Mouse (Mus musculus) small intestine, adult 2 months (tissue): ENCODE measurements at regions not wholly inside any gene's neighbourhood (a gene's known extent, or its start where the extent isn't known, plus 50 kb on each side); places are given as distances from the start of the nearest gene placed in this dataset.

ENCODE experiments used
- H3K27ac ChIP-seq: fragments of 200-500 bp; 2 replicates; pipeline ENCODE4 v1.5.1; 2012; ENCODE audit warnings: low read depth, low read length, control low read depth, inconsistent platforms; ENCODE audit not compliant: insufficient read depth
- H3K27me3 ChIP-seq: fragments of 200-500 bp; 2 replicates; pipeline ENCODE4 v1.6.1; 2012; ENCODE audit warnings: mild to moderate bottlenecking, moderate library complexity, low read length, inconsistent platforms; ENCODE audit not compliant: control insufficient read depth, insufficient read depth
- H3K36me3 ChIP-seq: fragments of 200-500 bp; 2 replicates; pipeline ENCODE4 v1.6.1; 2012; ENCODE audit warnings: mild to moderate bottlenecking, low read length, control low read depth, inconsistent platforms; ENCODE audit not compliant: control insufficient read depth, insufficient read depth
- H3K4me1 ChIP-seq: fragments of 200-500 bp; 2 replicates; pipeline ENCODE4 v1.6.1; 2012; ENCODE audit warnings: low read length, inconsistent platforms, mixed read lengths; ENCODE audit not compliant: control insufficient read depth, insufficient read depth, insufficient read length
- H3K4me3 ChIP-seq: fragments of 200-500 bp; 2 replicates; pipeline ENCODE4 v1.5.1; 2012; ENCODE audit warnings: low read depth, mild to moderate bottlenecking, control low read depth, inconsistent platforms, low read length, moderate library complexity
- CTCF ChIP-seq: fragments of 200-500 bp; IDR thresholded peaks from 2 replicates; pipeline ENCODE4 v1.5.1; 2012; ENCODE audit warnings: low read depth, mild to moderate bottlenecking, control low read depth, inconsistent platforms, low read length, moderate library complexity, mixed read lengths; ENCODE audit not compliant: insufficient replicate concordance, insufficient read length; ENCODE audit errors: extremely low read depth
- POLR2A ChIP-seq: fragments of 200-500 bp; IDR thresholded peaks from 2 replicates; pipeline ENCODE4 v1.6.1; 2012; ENCODE audit warnings: low read depth, mild to moderate bottlenecking, control low read depth, inconsistent platforms, low read length, moderate library complexity
- WGBS: fragments of 180-500 bp; shearing (Covaris S2); methylation state at CpG from one replicate; pipeline ENCODE4 v1.1.7; 2018; 5-methylcytosine and 5-hydroxymethylcytosine counted together

DNA sequence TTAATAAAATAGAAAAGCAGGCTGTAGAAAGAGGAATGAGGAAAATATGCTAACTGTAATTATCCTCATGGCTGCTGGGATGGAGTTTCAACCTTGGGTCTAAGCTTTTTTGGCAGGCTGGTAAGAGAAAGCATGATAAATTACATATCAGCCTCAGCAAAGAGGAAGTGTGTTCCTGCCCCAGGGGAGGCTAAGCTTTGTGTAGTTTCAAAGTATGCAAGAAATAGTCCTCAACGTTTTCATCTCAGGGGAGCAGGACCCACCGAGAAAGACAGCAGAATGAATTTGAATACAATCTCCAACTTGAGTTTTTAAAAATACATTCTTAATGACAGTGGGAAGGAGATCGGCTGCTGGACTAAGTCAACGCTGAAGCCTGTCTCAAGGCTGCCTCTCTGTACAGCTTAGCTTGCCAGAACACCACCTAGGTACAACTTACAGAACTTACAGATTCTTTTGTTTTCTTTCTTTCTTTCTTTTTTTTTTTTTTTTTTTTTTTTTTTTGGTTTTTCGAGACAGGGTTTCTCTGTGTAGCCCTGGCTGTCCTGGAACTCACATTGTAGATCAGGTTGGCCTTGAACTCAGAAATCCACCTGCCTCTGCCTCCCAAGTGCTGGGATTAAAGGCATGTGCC lies 61.3 kb upstream of the Tbc1d5 start:
- no peak for TF ChIP-seq CTCF
- TF ChIP-seq POLR2A = no peak
- Histone ChIP-seq H3K4me3 (no peak overlapping the region), H3K36me3 (no peaks in the 10 kb centered on the region), H3K4me1 (no peaks in the 10 kb centered on the region), H3K27me3 (no peaks in the 10 kb centered on the region), H3K27ac (no peak overlapping the region)
- WGBS = 61% methylated on average over 5 of the region's 5 CpGs

DNA sequence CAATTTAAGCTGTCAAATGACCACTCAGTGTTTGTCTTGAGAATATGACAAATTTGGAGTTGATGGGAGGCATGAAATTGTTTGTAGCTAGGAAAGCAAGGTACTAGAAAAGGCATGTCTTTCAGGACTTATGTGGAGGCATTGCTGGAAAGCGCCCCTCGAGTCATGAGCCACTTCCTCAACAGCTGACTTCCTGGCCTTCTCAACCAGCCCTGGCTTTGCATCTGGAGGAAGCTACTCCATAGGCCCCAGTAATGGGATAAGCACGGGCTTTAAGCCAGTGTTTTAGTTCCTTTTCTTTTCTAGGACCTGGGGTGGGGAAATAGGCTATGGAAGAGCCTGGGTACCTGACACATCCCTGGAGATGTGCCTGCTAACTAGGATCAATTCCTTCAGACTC lies 60.3 kb upstream of the Tbc1d5 start:
- no peaks in the 10 kb centered on the region for H3K27me3 ChIP-seq

More for the DNA sequence above, 60.3 kb upstream of the Tbc1d5 start:
- no peak for TF ChIP-seq CTCF
- no peak for TF ChIP-seq POLR2A
- Histone ChIP-seq H3K4me1 (no peaks in the 10 kb centered on the region), H3K36me3 (no peaks in the 10 kb centered on the region), H3K27ac (no peak overlapping the region), H3K4me3 (no peak overlapping the region)
- 58% methylated on average over 3 of the region's 3 CpGs for WGBS
